Mouse (Mus musculus): ENCODE measurements around the gene Farp1. TPM values are rescaled to one million over a fixed set of nuclear protein-coding genes. Genes with fewer than 3 reads are reported as not detected.

Gene Farp1
- polyA plus RNA-seq, 1 experiment from 2014 or later = 32.4 TPM

DNA sequence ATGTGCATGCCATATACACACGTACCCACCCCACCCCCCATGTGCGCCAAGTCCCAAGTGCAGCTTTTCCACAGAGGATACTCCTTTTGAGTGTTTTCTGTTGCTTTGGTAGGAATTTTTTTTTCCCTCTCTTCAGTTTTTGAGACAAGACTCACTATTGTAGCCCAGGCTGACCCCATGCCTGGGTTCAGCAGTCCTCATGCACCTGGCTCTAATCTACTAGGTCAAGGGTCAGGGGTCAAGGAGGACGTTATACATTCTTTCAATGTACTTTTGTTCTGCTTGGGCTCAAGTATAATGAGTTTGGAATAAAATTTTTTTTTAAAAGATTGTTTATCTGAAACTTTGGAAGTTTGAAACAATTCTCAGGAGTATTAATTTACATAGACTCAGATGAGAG lies 48.4 kb downstream of the Farp1 start:
- no peak overlapping the region for H3K4me3 ChIP-seq
- no peaks in the 10 kb centered on the region for H3K9me3 ChIP-seq (replicated peaks)
- H3K4me1 ChIP-seq (replicated peaks) = peaks cover 22% of the 10 kb centered on the region
- H3K27me3 ChIP-seq (replicated peaks) = no peaks in the 10 kb centered on the region
- peaks cover 37% of the 10 kb centered on the region for H3K36me3 ChIP-seq
- no peak overlapping the region for H3K4me2 ChIP-seq
- no peak for ATAC-seq (ENCODE audit: insufficient number of reproducible peaks, low FRiP score)
- H3K27ac ChIP-seq (ENCODE audit: poor library complexity, severe bottlenecking) = no peak overlapping the region
- no peak overlapping the region for H3K9ac ChIP-seq
- WGBS = 82% methylated on average over 3 of the region's 3 CpGs

DNA sequence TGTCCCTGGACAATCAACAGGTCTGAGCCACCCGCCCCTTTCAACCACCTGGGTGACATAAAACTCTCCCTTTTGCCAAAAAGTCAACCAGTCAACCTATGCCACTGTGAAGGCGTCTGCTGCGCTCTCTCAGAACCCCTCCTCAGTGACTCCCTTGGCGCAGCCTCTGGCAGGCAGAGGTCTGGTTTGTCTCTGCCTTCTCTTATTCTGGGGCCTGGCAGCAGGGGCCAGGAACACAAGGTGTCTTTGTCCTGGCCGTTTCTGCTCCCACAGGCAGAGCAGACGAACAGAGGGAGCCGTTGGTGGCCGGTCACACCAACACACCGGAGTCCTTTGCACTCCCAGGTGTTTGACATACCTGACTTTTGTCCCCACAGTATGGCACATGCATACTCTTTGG lies 57.5 kb downstream of the Farp1 start:
- whole genome bisulfite sequencing = 35% methylated on average over 9 of the region's 9 CpGs
- H3K4me1 ChIP-seq (replicated peaks) = peaks cover 44% of the 10 kb centered on the region
- no peak overlapping the region for H3K9ac ChIP-seq
- no peak overlapping the region for H3K4me3 ChIP-seq
- no peaks in the 10 kb centered on the region for H3K27me3 ChIP-seq (replicated peaks)
- H3K27ac ChIP-seq (ENCODE audit: poor library complexity, severe bottlenecking) = 0 out of 2 replicates have a peak overlapping the region, but pooled peaks have one; percentile 12
- peaks cover 13% of the 10 kb centered on the region; the same call in 1 of the 2 replicates for H3K9me3 ChIP-seq (replicated peaks)
- no peak overlapping the region for H3K4me2 ChIP-seq
- no peak for ATAC-seq (ENCODE audit: insufficient number of reproducible peaks, low FRiP score)
- peaks cover 25% of the 10 kb centered on the region for H3K36me3 ChIP-seq

DNA sequence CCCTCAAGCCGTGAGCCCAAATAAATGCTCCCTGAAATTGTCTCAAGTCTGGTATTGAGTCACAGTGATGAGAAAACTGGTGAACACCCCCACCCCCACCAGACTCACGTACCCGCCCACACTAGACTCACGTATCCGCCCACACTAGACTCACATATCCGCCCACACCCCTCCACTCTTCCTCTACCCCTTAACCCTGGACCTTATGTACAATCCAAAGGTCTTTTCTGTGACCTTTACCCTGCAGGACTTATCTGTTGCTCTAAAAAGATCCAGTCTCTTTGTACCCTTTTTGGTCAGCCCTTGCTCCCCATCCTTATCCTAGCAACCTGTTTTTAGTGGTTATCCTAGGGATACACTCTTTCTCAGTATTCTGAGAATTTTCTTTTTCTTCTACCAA lies 58.9 kb downstream of the Farp1 start:
- H3K27ac ChIP-seq (ENCODE audit: poor library complexity, severe bottlenecking) = 0 out of 2 replicates have a peak overlapping the region, but pooled peaks have one; percentile 15
- ATAC-seq (ENCODE audit: insufficient number of reproducible peaks, low FRiP score) = no peak
- H3K4me2 ChIP-seq = no peak overlapping the region
- H3K9me3 ChIP-seq (replicated peaks) = peaks cover 10% of the 10 kb centered on the region; the same call in 1 of the 2 replicates
- no peaks in the 10 kb centered on the region for H3K27me3 ChIP-seq (replicated peaks)
- H3K36me3 ChIP-seq = peaks cover 20% of the 10 kb centered on the region
- peaks cover 58% of the 10 kb centered on the region for H3K4me1 ChIP-seq (replicated peaks)
- 80% methylated on average over 6 of the region's 6 CpGs for WGBS
- no peak overlapping the region for H3K4me3 ChIP-seq
- H3K9ac ChIP-seq = no peak overlapping the region

DNA sequence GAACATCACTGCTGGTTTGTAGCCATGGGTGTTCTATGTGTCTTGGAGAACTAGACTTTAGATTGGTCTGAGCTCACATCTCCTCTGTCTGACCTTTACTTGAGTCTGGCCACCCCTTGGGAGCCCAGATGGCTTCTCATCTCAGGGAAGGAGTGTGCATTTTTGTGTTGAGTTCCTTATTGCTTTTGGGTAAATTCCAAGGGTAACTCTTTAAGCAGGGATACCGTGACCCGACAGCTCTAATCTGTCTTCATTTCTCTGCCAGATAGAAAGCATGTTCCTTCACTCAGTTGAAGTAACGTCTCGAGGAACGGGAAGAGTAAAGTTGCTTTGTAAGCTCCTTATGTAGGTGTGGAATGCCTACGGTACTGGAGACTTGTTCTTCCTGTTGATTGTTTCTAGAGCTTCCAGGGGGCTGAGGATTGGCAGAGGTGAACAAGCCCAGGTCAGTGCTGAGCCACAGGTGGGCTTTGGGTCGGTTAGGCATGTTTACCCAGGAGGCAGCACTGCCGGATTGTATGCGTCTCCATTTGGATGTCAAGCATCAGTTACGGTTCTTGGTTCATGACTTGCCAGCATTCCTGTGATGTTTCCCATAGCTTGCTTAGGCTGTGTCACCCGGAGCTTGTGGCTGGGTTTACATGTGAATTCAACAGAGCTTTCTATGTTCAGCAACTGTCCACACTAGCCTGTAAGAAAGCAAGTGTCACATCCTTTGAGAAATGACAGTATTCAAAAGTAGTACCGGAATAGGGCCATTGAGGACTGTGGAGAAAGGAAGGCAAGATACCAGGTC lies 62.8 kb downstream of the Farp1 start:
- WGBS = 37% methylated on average over 12 of the region's 12 CpGs

DNA sequence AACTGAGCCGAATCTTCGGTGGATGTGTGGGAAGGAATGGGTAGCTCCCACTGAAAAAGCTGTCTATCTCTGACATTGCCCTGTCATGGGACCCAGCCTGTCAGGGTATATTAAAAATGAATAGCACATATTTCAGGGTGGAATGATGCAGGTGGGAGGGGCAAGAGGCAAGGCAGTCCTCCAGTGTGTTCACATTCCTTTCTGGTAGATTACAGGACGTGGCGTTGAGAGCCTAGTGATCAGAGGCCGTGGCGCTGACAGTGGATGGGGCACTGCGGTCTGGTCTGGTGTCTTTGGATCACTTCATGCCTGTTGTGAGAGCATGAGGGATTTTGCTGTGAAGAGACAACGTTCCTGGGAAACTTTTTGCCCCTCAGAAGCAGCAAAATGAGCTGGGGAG lies 64.1 kb downstream of the Farp1 start:
- Histone ChIP-seq H3K9ac (no peak overlapping the region), H3K27ac (ENCODE audit: poor library complexity, severe bottlenecking) (peak overlapping the region; percentile 72), H3K4me1 (replicated peaks) (peaks cover 67% of the 10 kb centered on the region), H3K27me3 (replicated peaks) (no peaks in the 10 kb centered on the region), H3K36me3 (peaks cover 13% of the 10 kb centered on the region; the same call in 1 of the 2 replicates), H3K4me3 (no peak overlapping the region), H3K4me2 (no peak overlapping the region), H3K9me3 (replicated peaks) (no peaks in the 10 kb centered on the region)
- ATAC-seq (ENCODE audit: insufficient number of reproducible peaks, low FRiP score) = peak; percentile 38; the same call in 1 of the 2 replicates
- WGBS = 25% methylated on average over 8 of the region's 8 CpGs

More for the DNA sequence above, 62.8 kb downstream of the Farp1 start:
- Histone ChIP-seq H3K4me2 (no peak overlapping the region), H3K36me3 (peaks cover 4% of the 10 kb centered on the region; the same call in 1 of the 2 replicates), H3K27ac (ENCODE audit: poor library complexity, severe bottlenecking) (peak overlapping the region; percentile 72), H3K9ac (no peak overlapping the region), H3K4me3 (no peak overlapping the region), H3K4me1 (replicated peaks) (peaks cover 72% of the 10 kb centered on the region), H3K27me3 (replicated peaks) (no peaks in the 10 kb centered on the region), H3K9me3 (replicated peaks) (no peaks in the 10 kb centered on the region)
- no peak for ATAC-seq (ENCODE audit: insufficient number of reproducible peaks, low FRiP score)

DNA sequence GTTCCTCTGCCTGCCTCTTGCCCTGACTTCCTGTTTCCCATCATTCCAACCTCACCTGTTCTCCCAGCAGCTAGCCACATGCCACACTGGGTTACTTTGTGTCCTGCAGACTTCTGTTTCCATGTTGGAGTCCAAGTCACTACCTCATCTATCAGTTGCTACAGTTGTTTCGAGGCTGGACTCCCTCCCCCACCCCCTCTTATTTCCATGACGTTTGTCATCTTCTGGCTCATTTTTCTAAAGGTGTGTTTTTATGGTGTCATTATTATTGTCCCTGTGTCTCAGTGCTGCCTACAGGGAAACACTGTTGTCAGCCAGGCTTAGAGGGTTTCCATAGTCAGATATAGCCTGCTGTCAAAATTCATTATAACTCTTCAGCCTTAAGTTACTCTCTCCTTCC lies 64.9 kb downstream of the Farp1 start:
- no peak for ATAC-seq (ENCODE audit: insufficient number of reproducible peaks, low FRiP score)
- Histone ChIP-seq H3K4me3 (no peak overlapping the region), H3K4me1 (replicated peaks) (peaks cover 72% of the 10 kb centered on the region), H3K4me2 (no peak overlapping the region), H3K36me3 (peaks cover 13% of the 10 kb centered on the region; the same call in 1 of the 2 replicates), H3K9ac (no peak overlapping the region), H3K27me3 (replicated peaks) (no peaks in the 10 kb centered on the region), H3K9me3 (replicated peaks) (no peaks in the 10 kb centered on the region), H3K27ac (ENCODE audit: poor library complexity, severe bottlenecking) (peak overlapping the region; percentile 72; the same call in 1 of the 2 replicates)
- WGBS = 45% methylated on average over 2 of the region's 2 CpGs

DNA sequence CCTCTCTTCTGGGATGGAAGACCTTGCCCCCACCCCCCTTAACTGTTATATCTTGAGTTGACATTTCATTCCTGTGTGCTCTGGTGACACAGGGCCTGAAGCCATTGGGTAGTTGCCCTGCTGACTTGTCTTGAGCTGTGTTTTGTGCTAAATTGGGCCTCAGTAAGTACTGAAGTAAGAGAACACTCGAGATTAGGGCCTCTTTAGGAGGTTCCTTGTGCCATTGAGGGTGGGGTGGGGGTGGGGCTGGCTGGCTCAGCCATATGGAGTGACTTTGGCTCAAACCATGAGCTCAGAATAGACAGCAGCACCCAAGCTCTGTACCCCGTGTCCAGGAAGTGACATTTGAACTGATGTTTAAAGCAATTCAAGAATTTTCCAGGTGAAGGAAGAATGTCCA lies 65.8 kb downstream of the Farp1 start:
- H3K9me3 ChIP-seq (replicated peaks) = no peaks in the 10 kb centered on the region
- ATAC-seq (ENCODE audit: insufficient number of reproducible peaks, low FRiP score) = no peak
- H3K27ac ChIP-seq (ENCODE audit: poor library complexity, severe bottlenecking) = peak overlapping the region; percentile 81
- H3K9ac ChIP-seq = peak overlapping the region; percentile 45; the same call in 1 of the 2 replicates
- H3K4me3 ChIP-seq = no peak overlapping the region
- peaks cover 81% of the 10 kb centered on the region for H3K4me1 ChIP-seq (replicated peaks)
- H3K4me2 ChIP-seq = peak overlapping the region; percentile 38
- peaks cover 13% of the 10 kb centered on the region; the same call in 1 of the 2 replicates for H3K36me3 ChIP-seq
- WGBS = 15% methylated on average over 2 of the region's 2 CpGs
- no peaks in the 10 kb centered on the region for H3K27me3 ChIP-seq (replicated peaks)

DNA sequence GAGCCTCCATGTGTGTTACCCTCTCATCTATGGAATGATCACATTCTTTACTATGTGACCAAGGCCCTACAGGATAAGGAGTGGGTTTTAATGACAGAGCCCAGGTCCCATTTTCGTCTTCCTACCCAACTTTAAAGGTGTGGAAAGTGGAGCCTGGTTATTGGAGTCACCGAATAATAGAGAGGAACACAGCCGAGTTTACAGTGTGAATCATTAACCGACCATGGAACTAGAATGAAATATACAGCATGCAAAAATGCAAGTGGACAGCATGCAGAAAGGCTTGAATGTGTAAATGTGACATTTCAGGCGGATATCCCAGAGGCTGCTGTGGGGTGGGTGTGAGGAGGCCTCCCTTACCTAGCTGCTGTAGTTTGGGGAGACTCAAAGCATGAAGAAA lies 66.5 kb downstream of the Farp1 start:
- no peaks in the 10 kb centered on the region for H3K9me3 ChIP-seq (replicated peaks)
- no peak for ATAC-seq (ENCODE audit: insufficient number of reproducible peaks, low FRiP score)
- 75% methylated on average over 5 of the region's 5 CpGs for WGBS

DNA sequence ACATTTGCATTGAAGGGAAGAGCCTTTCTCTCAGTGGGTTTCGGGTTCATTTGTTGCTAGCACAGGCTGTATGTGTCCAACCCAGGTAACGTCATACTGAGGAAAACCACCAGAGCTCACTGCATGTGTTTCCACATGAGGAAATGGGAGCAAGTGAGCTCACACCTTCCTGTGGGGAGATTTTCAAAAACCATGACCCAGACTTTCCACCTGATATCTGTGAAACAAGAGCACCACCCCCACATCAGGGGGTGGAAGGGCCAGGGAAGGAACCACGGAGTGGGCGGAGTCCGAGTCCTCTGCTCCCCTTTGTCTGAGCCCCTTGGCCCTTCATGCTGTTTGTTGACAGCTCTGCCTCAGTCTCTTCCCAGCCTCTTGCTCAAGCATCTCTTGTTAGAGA lies 67.6 kb downstream of the Farp1 start:
- H3K36me3 ChIP-seq = peaks cover 13% of the 10 kb centered on the region; the same call in 1 of the 2 replicates
- 60% methylated on average over 5 of the region's 5 CpGs for WGBS
- peaks cover 89% of the 10 kb centered on the region for H3K4me1 ChIP-seq (replicated peaks)
- H3K4me3 ChIP-seq = no peak overlapping the region
- no peak overlapping the region for H3K4me2 ChIP-seq
- H3K9me3 ChIP-seq (replicated peaks) = no peaks in the 10 kb centered on the region
- H3K9ac ChIP-seq = no peak overlapping the region
- no peak for ATAC-seq (ENCODE audit: insufficient number of reproducible peaks, low FRiP score)
- no peak overlapping the region for H3K27ac ChIP-seq (ENCODE audit: poor library complexity, severe bottlenecking)
- no peaks in the 10 kb centered on the region for H3K27me3 ChIP-seq (replicated peaks)

More for the DNA sequence above, 66.5 kb downstream of the Farp1 start:
- Histone ChIP-seq H3K36me3 (peaks cover 13% of the 10 kb centered on the region; the same call in 1 of the 2 replicates), H3K27me3 (replicated peaks) (no peaks in the 10 kb centered on the region), H3K27ac (ENCODE audit: poor library complexity, severe bottlenecking) (peak overlapping the region; percentile 81; the same call in 1 of the 2 replicates), H3K4me3 (no peak overlapping the region), H3K4me1 (replicated peaks) (peaks cover 88% of the 10 kb centered on the region), H3K4me2 (no peak overlapping the region), H3K9ac (peak overlapping the region; percentile 45; the same call in 1 of the 2 replicates)

DNA sequence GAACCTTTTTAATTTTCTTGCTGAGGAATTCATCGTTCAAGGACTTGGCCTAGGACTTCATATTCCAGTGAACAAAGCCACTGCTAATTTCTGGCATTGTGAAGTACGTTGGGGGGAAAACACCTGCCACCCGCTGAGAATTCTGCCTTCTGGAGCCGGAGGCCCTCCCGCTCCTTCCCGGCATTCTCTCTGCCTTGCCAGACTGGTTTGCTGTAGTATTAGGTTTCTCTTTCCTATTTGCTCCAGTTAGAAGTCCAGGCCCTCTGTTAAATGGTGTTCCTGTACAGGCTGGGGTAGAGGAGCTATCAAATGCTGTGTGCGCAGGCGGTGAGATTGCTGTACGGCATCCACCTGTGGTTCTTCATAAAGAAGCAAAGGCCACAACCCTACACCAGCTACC lies 68.5 kb downstream of the Farp1 start:
- ATAC-seq (ENCODE audit: insufficient number of reproducible peaks, low FRiP score) = no peak
- Histone ChIP-seq H3K9me3 (replicated peaks) (no peaks in the 10 kb centered on the region), H3K27me3 (replicated peaks) (no peaks in the 10 kb centered on the region), H3K4me1 (replicated peaks) (peaks cover 89% of the 10 kb centered on the region), H3K4me2 (no peak overlapping the region), H3K36me3 (peaks cover 13% of the 10 kb centered on the region; the same call in 1 of the 2 replicates), H3K9ac (no peak overlapping the region), H3K4me3 (no peak overlapping the region), H3K27ac (ENCODE audit: poor library complexity, severe bottlenecking) (no peak overlapping the region)
- WGBS = 84% methylated on average over 9 of the region's 9 CpGs

DNA sequence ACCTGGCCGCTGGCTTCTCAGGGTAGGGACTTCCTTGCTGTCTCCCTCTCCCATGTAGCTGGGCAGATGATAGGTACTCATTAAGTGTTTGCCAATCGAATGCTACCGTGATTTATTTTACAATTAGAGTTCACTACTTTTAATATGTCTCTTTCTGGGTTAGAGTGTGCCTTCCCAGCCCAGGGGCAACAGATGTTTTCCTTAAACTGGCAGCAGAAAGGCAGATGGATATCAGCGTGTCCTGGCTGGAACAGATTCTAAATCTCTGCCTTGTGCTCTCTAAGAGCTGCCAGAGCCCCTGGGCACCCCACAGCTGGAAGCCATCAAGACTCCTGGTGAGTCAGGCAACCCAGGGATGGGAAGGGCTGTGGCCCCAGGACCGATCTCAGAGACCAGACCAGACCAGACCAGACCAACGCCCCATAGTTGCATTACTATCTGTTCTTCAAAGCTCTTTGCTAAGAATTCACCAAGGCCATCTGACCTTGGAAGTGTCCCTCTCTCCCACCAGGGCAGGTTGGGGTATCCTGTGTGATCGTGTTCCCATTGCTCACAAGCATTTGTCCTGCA lies 69.8 kb downstream of the Farp1 start:
- WGBS = 42% methylated on average over 7 of the region's 7 CpGs
- H3K4me1 ChIP-seq (replicated peaks) = peaks cover 89% of the 10 kb centered on the region
- H3K9me3 ChIP-seq (replicated peaks) = no peaks in the 10 kb centered on the region
- H3K9ac ChIP-seq = 0 out of 2 replicates have a peak overlapping the region, but pooled peaks have one; percentile 3
- no peak for ATAC-seq (ENCODE audit: insufficient number of reproducible peaks, low FRiP score)
- H3K27ac ChIP-seq (ENCODE audit: poor library complexity, severe bottlenecking) = peak overlapping the region; percentile 24; the same call in 1 of the 2 replicates
- peaks cover 13% of the 10 kb centered on the region; the same call in 1 of the 2 replicates for H3K36me3 ChIP-seq
- no peak overlapping the region for H3K4me2 ChIP-seq
- no peak overlapping the region for H3K4me3 ChIP-seq
- no peaks in the 10 kb centered on the region for H3K27me3 ChIP-seq (replicated peaks)

All from heart, embryonic 12.5 days (tissue).